Mouse (Mus musculus) limb, embryonic 10.5 days (tissue): ENCODE data around the gene Usp9x. TPM values are rescaled to one million over a fixed set of nuclear protein-coding genes. Genes with fewer than 3 reads are reported as not detected.

ENCODE experiments used
- DNase-seq: peaks from one replicate; pipeline ENCODE4 v3.0.0-alpha.2; 2017; ENCODE audit warnings: low spot score
- H3K27ac ChIP-seq: fragments of 300-500 bp; sonication (generic); 2 replicates; pipeline ENCODE4 v1.5.1; 2016; ENCODE audit warnings: mild to moderate bottlenecking
- H3K27me3 ChIP-seq: fragments of 300-500 bp; sonication (generic); 2 replicates; pipeline ENCODE4 v1.6.1; 2016; ENCODE audit warnings: low read depth, mild to moderate bottlenecking; ENCODE audit not compliant: poor library complexity, severe bottlenecking
- H3K36me3 ChIP-seq: fragments of 300-500 bp; sonication (generic); 2 replicates; pipeline ENCODE4 v1.6.1; 2016; ENCODE audit warnings: mild to moderate bottlenecking, moderate library complexity
- H3K4me1 ChIP-seq: fragments of 300-500 bp; sonication (generic); 2 replicates; pipeline ENCODE4 v1.6.1; 2016
- H3K4me3 ChIP-seq: fragments of 300-500 bp; sonication (generic); 2 replicates; pipeline ENCODE4 v1.5.1; 2016; ENCODE audit warnings: mild to moderate bottlenecking, moderate library complexity
- H3K9me3 ChIP-seq: fragments of 300-500 bp; sonication (generic); replicated peaks from 2 replicates; pipeline ENCODE4 v1.6.1; 2016; ENCODE audit warnings: mild to moderate bottlenecking
- WGBS: fragments of 180-500 bp; shearing (Covaris S2); methylation state at CpG from one replicate; pipeline ENCODE4 v1.1.7; 2016; 5-methylcytosine and 5-hydroxymethylcytosine counted together
- polyA plus RNA-seq: library from polyadenylated mRNA; unstranded; fragments of >200 nt; fragmentation: Nextera tagmentation; extraction: Ambion mirVana; gene quantifications from 2 replicates; pipeline ENCODE4 v1.2.1, GENCODE M21; 2016

Usp9x gene
- polyA plus RNA-seq, 1 experiment from 2014 or later, result 35.2 TPM

DNA sequence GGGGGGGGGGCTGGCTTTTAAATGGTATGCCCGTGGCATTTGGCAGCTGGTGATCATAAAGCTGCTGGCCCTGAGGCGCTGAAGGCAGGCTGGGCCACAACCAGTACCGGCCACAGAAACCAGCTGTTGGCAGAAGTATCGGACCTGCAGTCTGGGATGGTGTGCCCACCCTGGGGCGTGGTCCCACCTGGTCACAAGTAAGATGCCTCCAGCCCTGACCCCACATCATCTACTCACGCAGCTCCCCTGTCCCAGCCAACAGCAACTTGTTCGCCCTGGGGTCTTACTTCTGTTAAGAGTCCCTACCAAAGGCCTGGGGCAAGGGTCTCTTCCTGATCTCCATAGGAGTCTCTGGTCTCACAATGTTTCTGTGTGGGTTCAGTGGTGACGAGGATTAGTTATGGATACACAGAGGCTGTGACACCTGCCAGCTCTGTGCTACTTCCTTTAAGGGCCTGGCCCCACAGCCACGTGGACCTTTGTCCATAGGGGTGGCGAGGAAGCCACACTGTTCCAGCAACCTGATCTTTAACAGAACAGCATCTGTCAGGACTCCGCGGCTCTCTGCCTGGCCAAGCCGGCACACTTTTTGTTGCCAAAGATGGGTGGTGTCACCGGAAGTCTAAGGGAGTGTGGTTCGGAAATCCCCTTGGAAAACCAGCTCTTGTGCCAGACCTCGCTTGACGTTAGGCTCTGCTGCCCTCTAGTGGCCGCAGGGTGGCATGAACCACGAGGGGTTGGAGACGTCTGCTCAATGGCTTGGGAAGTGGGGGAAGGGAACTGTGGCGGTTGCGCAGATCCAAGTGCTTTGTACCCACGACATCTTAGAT is 136.4 kb downstream of the Usp9x start:
- H3K4me3 ChIP-seq, result peak overlapping the region; percentile 42
- 0 out of 2 replicates have a peak, but pooled peaks cover 5% of the 10 kb centered on the region for H3K4me1 ChIP-seq
- WGBS, result 30% methylated on average over 22 of the region's 23 CpGs
- H3K9me3 ChIP-seq, result no peaks in the 10 kb centered on the region
- H3K27ac ChIP-seq, result peak overlapping the region; percentile 75
- H3K27me3 ChIP-seq, result peaks cover 50% of the 10 kb centered on the region
- DNase-seq, result peak; percentile 93
- H3K36me3 ChIP-seq, result no peaks in the 10 kb centered on the region

DNA sequence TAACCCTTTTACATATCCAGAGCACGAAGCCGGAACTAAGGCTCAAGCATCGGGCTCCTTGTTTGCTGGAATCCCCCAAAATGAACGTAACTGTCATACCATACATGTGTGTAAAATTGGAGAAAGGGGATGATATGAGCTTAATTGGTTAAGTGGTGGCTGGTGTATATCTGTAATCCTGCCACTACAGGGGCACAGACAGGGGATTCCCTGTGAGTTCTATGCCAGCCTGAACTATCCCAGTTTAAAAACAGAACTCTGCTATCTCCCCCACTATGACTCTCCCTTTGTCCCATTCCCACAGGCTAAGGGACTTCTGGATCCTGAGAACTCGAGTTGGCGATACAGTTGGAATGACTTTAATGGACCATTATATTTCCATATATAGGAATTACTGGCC is 137.1 kb downstream of the Usp9x start:
- H3K4me3 ChIP-seq, result peak overlapping the region; percentile 42
- DNase-seq, result no peak
- WGBS, result 38% methylated on average over 6 of the region's 6 CpGs
- 0 out of 2 replicates have a peak, but pooled peaks cover 5% of the 10 kb centered on the region for H3K4me1 ChIP-seq
- H3K27me3 ChIP-seq, result peaks cover 50% of the 10 kb centered on the region
- peak overlapping the region; percentile 75 for H3K27ac ChIP-seq
- H3K9me3 ChIP-seq, result no peaks in the 10 kb centered on the region
- no peaks in the 10 kb centered on the region for H3K36me3 ChIP-seq

DNA sequence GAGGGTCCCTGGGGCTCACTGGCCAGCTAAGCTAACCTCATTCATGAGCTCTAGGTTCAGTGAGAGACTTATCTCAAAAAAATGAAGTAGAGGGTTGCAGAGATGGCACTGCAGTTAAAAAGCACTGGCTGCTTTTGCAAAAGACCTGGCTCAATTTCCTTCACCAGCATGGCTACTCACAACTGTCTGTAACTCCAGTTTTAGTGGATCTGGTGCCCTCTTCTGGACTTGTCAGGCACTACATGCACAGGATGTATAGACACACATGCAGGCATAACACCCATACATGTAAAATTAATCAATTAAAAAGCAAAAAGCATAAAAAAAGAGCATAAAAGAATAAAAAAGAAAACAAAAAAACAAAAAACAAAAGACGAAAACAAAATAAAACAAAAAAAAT is 143.0 kb downstream of the Usp9x start:
- H3K36me3 ChIP-seq, result no peaks in the 10 kb centered on the region
- no peak overlapping the region for H3K4me3 ChIP-seq
- no peaks in the 10 kb centered on the region for H3K4me1 ChIP-seq
- no peak overlapping the region for H3K27ac ChIP-seq
- DNase-seq, result no peak
- 61% methylated on average over 1 of the region's 1 CpGs for WGBS
- H3K27me3 ChIP-seq, result peaks cover 27% of the 10 kb centered on the region; the same call in 1 of the 2 replicates
- no peaks in the 10 kb centered on the region for H3K9me3 ChIP-seq

Other genes starting within 250 kb of the Usp9x start
- 156 and 178 TPM in 2 replicates for gene Ddx3x, start 209.5 kb downstream of the Usp9x start, polyA plus RNA-seq